Mouse (Mus musculus): ENCODE measurements around the gene Lcp1.
"Not testable (repeated sequence)": the region's sequence is repeated elsewhere in the genome, so short reads cannot be mapped to it uniquely, and the experiment has no call there.

The Lcp1 gene

GRCm38 (mm10) chr14:75130501-75131318 lies at the start of gene Lcp1, which contains the start of gene Lrrc63:
Gene Lcp1 (plus strand): TSS chr14:75131101.
Gene Lrrc63 (minus strand): TSS chr14:75130881.
- peak; percentile 92 for DNase-seq

GRCm38 (mm10) chr14:75102956-75103355 lies 27.9 kb upstream of the Lcp1 start:
- no peak for DNase-seq

GRCm38 (mm10) chr14:75121658-75122057 lies 9.2 kb upstream of the Lcp1 start:
- no peak for DNase-seq

- no peak for DNase-seq
Observed at GRCm38 (mm10) chr14:75131324-75131935, 529 bp downstream of the Lcp1 start.

GRCm38 (mm10) chr14:75136119-75136966 lies 5.4 kb downstream of the Lcp1 start:
- no peak for DNase-seq

- DNase-seq: peak; percentile 12
Observed at GRCm38 (mm10) chr14:75138503-75138902, 7.6 kb downstream of the Lcp1 start.

- no peak for DNase-seq
Observed at GRCm38 (mm10) chr14:75139225-75139624, 8.3 kb downstream of the Lcp1 start.

- DNase-seq: not testable (repeated sequence)
Observed at GRCm38 (mm10) chr14:75147706-75148105, 16.8 kb downstream of the Lcp1 start.

GRCm38 (mm10) chr14:75148229-75148628 lies 17.3 kb downstream of the Lcp1 start:
- no peak for DNase-seq

GRCm38 (mm10) chr14:75150653-75151052 lies 19.8 kb downstream of the Lcp1 start:
- DNase-seq: no peak

GRCm38 (mm10) chr14:75151146-75151545 lies 20.2 kb downstream of the Lcp1 start:
- no peak for DNase-seq

- no peak for DNase-seq
Observed at GRCm38 (mm10) chr14:75154481-75154880, 23.6 kb downstream of the Lcp1 start.

GRCm38 (mm10) chr14:75159375-75159774 lies 28.5 kb downstream of the Lcp1 start:
- no peak for DNase-seq

GRCm38 (mm10) chr14:75163866-75164265 lies 33.0 kb downstream of the Lcp1 start:
- no peak for DNase-seq

- no peak for DNase-seq
Observed at GRCm38 (mm10) chr14:75164345-75164744, 33.4 kb downstream of the Lcp1 start.

GRCm38 (mm10) chr14:75165574-75166131 lies 34.8 kb downstream of the Lcp1 start:
- DNase-seq: no peak

GRCm38 (mm10) chr14:75168501-75168900 lies 37.6 kb downstream of the Lcp1 start:
- DNase-seq: no peak

- no peak for DNase-seq
Observed at GRCm38 (mm10) chr14:75170546-75170945, 39.6 kb downstream of the Lcp1 start.

GRCm38 (mm10) chr14:75174296-75174695 lies 43.4 kb downstream of the Lcp1 start:
- DNase-seq: no peak

GRCm38 (mm10) chr14:75174731-75175555 lies 44.0 kb downstream of the Lcp1 start:
- DNase-seq: no peak

GRCm38 (mm10) chr14:75175781-75176180 lies 44.9 kb downstream of the Lcp1 start:
- no peak for DNase-seq

- DNase-seq: no peak
Observed at GRCm38 (mm10) chr14:75176425-75177045, 45.6 kb downstream of the Lcp1 start.

Data from embryo, embryonic 11 days (tissue).